26 mouse cellular contexts compared by ENCODE assay signal in the genomic region with DNA sequence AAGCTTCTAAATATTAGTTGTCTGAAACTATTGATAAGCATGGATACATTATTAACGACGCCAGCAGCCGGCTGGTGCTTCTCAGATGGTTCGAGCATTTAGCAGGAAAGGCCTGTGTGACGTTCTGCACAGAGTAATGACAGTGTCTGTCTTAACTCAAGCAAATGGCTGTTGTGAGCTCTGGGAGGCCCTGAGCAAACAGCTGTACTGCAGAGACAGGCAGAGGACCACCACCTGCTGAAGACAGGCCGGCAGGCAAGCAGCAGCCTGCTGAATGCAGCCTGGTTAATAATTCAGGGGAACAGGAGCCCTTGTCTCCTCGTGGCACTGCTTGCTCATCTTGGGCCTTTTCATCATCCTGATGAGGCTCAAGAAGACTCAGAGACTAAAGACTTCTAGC.
"Had no signal": no experiment of that assay in that cellular context is flagged by ENCODE, and none has a peak within 500 bp of the region (broad histone marks: within the 10 kb centered on the region; RNA-seq: fewer than 3 reads in every experiment).

No protein-coding gene starts in this region.

- H3K36me3 ChIP-seq: heart, embryonic 10.5 days; heart, embryonic 12.5 days; hindbrain, embryonic 10.5 days; hindbrain, embryonic 12.5 days; kidney, embryonic 15.5 days; limb, embryonic 10.5 days; limb, embryonic 12.5 days; liver, embryonic 13.5 days; liver, embryonic 15.5 days had no signal

- H3K27me3 ChIP-seq: heart, embryonic 12.5 days; hindbrain, embryonic 12.5 days; kidney, embryonic 15.5 days; limb, embryonic 12.5 days; liver, embryonic 13.5 days; liver, embryonic 15.5 days had no signal

- H3K4me1 ChIP-seq: heart, embryonic 10.5 days; heart, embryonic 12.5 days; hindbrain, embryonic 10.5 days; hindbrain, embryonic 12.5 days; kidney, embryonic 15.5 days; limb, embryonic 12.5 days had no signal

- H3K9ac ChIP-seq: heart, embryonic 12.5 days; hindbrain, embryonic 12.5 days; hindbrain, embryonic 14.5 days; kidney, embryonic 15.5 days; limb, embryonic 12.5 days; liver, embryonic 13.5 days; liver, embryonic 15.5 days had no signal

- H3K4me3 ChIP-seq: gastrocnemius, adult 2 months; heart, embryonic 10.5 days; heart, embryonic 12.5 days; hindbrain, embryonic 10.5 days; hindbrain, embryonic 12.5 days; kidney, embryonic 15.5 days; layer of hippocampus, adult 2 months; left cerebral cortex, adult 2 months; limb, embryonic 10.5 days; limb, embryonic 12.5 days; liver, embryonic 13.5 days; liver, embryonic 15.5 days had no signal

- H3K27ac ChIP-seq: gastrocnemius, adult 2 months; heart, embryonic 10.5 days; hindbrain, embryonic 10.5 days; hindbrain, embryonic 12.5 days; hindbrain, embryonic 14.5 days; kidney, embryonic 15.5 days; kidney, postnatal 0 days; layer of hippocampus, adult 2 months; left cerebral cortex, adult 2 months; limb, embryonic 10.5 days; limb, embryonic 12.5 days; liver, embryonic 13.5 days; liver, embryonic 15.5 days had no signal

- H3K4me2 ChIP-seq: heart, embryonic 12.5 days; hindbrain, embryonic 12.5 days; hindbrain, embryonic 14.5 days; kidney, embryonic 15.5 days; limb, embryonic 12.5 days; liver, embryonic 11.5 days; liver, embryonic 13.5 days; liver, embryonic 15.5 days had no signal

- DNase-seq: gastrocnemius, adult 2 months; gastrocnemius, postnatal 10 days; gastrocnemius, postnatal 25 days; heart, adult 18-20 months; heart, postnatal 10 days; heart, postnatal 4 days; kidney, adult 18-20 months; kidney, adult 8-10 months; kidney, postnatal 25 days; liver; liver, embryonic 13.5 days had no signal

- H3K9me3 ChIP-seq: heart, embryonic 10.5 days; heart, embryonic 12.5 days; hindbrain, embryonic 10.5 days; hindbrain, embryonic 12.5 days; kidney, embryonic 15.5 days; limb, embryonic 10.5 days; limb, embryonic 12.5 days; liver, embryonic 13.5 days; liver, embryonic 15.5 days had no signal

- ATAC-seq: hindbrain, embryonic 16.5 days; inflammation-experienced regulatory T-cells, adult 6 months had no signal
